Mouse (Mus musculus): ENCODE data around the gene Nans.

Gene Nans

GRCm38 (mm10) chr4:46485696-46486417 is 3.2 kb upstream of the Nans start:
- DNase-seq: no peak

GRCm38 (mm10) chr4:46487348-46487747 is 1.7 kb upstream of the Nans start:
- DNase-seq: peak; percentile 24

GRCm38 (mm10) chr4:46493071-46493470 is 4.0 kb downstream of the Nans start:
- DNase-seq: no peak

GRCm38 (mm10) chr4:46495543-46495942 is 6.5 kb downstream of the Nans start:
- no peak for DNase-seq

- peak; percentile 63 for DNase-seq
Observed at GRCm38 (mm10) chr4:46497286-46497892, 8.3 kb downstream of the Nans start.

- no peak for DNase-seq
Observed at GRCm38 (mm10) chr4:46498511-46498910, 9.5 kb downstream of the Nans start.

GRCm38 (mm10) chr4:46498976-46499375 is 9.9 kb downstream of the Nans start:
- peak; percentile 46 for DNase-seq

GRCm38 (mm10) chr4:46502606-46503502 is 13.8 kb downstream of the Nans start:
- no peak for DNase-seq

- no peak for DNase-seq
Observed at GRCm38 (mm10) chr4:46503881-46504280, 14.8 kb downstream of the Nans start.

- peak; percentile 26 for DNase-seq
Observed at GRCm38 (mm10) chr4:46505361-46506057, 16.5 kb downstream of the Nans start.

- peak; percentile 90 for DNase-seq
Observed at GRCm38 (mm10) chr4:46506801-46507610, 18.0 kb downstream of the Nans start.

- DNase-seq: peak; percentile 63
Observed at GRCm38 (mm10) chr4:46507736-46508460, 18.9 kb downstream of the Nans start.

GRCm38 (mm10) chr4:46520491-46520890 is 31.4 kb downstream of the Nans start:
- DNase-seq: no peak

GRCm38 (mm10) chr4:46521457-46521856 is 32.4 kb downstream of the Nans start:
- DNase-seq: no peak

- DNase-seq: no peak
Observed at GRCm38 (mm10) chr4:46523324-46523723, 34.3 kb downstream of the Nans start.

- no peak for DNase-seq
Observed at GRCm38 (mm10) chr4:46526226-46526625, 37.2 kb downstream of the Nans start.

GRCm38 (mm10) chr4:46526798-46527557 is 37.9 kb downstream of the Nans start:
- no peak for DNase-seq

GRCm38 (mm10) chr4:46527558-46527926 is 38.5 kb downstream of the Nans start:
- no peak for DNase-seq

GRCm38 (mm10) chr4:46529722-46530121 is 40.7 kb downstream of the Nans start:
- no peak for DNase-seq

- no peak for DNase-seq
Observed at GRCm38 (mm10) chr4:46532511-46532910, 43.5 kb downstream of the Nans start.

- DNase-seq: no peak
Observed at GRCm38 (mm10) chr4:46532926-46533325, 43.9 kb downstream of the Nans start.
